Mouse (Mus musculus) frontal cortex, postnatal 10 days (tissue): Measurements from ENCODE around the gene Hint3.
"Not testable (repeated sequence)": the region's sequence is repeated elsewhere in the genome, so short reads cannot be mapped to it uniquely, and the experiment has no call there.

Experiments used
- DNase-seq, 2 experiments: peaks; one replicate each; pipeline ENCODE4 v3.0.0; 2022; ENCODE audit warnings: low spot score in 2 of 2, mixed read lengths in 1 of 2

The Hint3 gene

DNA sequence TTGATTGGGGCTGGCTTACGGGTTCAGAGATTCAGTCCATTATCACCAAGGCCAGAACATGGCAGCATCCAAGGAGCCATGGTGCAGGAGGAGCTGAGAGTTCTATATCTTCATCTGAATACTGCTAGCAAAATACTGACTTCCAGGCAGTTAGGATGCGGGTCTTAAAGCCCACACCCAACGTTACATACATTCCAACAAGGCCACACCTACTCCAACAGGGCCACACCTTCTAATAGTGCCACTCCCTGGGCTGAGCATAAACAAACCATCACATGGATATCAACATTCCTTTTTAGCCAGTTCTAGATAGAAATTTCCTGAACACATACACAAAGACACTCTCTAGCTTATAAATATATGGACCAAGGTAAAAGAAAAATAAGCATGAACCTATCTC, at the start of gene Hint3:
Hint3 (minus strand) TSS at position 120 of the 400 bp plus-strand sequence.
- no peak for DNase-seq

DNA sequence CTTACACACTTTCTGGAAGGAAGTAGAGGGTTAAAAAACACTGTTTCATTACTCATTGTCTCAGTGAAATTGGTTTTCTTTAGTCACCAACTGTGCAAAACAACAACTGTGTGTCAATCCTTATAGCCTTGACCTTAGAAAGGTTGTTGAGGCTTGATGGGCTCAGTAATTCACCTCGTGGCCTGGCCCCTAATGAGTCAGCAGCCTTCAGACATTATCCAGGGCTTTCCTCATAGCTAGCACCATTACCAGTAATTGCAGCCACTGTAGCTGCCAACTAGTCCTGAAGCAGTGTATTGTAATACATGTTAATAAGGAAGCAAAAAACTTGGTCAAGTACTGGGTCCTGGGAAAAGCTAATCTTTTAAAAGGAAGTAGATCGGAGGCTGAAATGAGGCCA, 48.6 kb upstream of the Hint3 start:
- DNase-seq, result no peak

DNA sequence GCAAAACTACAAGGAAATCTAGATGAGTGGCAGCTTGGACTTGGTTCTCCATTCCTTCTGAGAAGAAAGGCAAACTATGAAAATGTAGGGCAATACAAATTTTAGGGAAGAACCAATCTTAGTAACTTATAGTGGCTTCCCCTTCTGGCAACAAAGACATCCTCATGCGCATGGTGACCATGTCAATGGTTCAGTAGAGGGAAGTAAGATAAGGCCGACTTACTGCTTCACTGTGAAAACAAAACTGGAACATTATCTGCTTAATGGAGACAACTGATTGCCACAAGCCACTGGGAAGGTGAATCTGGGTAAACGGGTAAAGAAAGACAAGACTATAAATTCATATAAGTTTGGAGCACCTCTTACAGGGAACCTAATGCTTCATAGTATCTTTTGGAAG, 45.4 kb upstream of the Hint3 start:
- no peak for DNase-seq

DNA sequence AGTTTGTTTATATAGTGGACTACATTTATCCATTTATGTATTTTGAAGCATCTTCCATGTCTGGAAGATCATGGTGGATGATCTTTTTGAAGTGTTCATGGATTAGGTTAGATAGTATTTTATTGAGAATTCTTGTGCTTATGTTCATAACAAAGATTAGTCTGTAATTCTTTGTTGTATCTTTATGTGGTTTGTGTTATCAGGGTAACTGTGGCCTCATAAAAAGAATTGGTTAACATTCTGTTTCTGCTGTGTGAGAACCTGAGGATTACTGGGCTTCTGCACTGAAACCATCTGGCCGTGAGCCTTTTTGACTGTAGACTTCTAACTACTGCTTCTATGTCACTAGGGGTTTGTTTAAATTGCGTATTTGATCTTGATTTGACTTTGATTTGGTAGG, 37.1 kb upstream of the Hint3 start:
- DNase-seq, result no peak

DNA sequence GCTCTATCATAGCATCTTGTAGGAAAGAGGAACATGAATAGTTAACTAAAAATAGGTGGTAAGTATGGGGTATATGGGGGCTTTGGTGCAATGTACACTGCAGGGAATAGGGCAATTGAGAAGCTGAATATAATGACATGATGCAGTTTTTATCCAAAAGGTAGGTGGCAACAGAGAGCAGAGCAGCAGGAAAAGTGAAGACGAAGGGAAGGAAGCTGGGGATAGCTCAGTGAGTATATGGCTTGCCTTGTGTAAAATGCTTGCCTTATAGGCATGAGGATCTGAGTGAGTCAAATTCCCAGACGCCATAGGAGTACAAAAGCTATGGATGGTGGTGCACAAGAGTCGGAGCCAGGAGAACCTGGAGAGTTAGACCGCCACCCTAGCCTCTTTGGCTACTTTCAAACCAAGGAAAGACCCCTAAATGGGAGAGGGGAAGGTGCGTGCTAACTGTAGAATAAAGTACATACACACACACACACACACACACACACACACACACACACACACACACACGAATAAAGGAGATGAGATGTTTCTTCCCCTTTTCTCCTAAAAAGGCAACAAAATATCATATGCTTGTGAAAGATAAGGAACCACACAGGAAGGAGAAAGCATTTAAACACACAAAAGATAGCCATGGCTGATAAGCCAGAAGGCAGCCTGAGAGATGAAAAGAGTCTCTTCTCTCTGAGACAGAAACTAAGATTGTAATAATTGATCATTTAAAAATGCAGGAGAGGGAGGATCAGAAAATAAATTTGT, 31.3 kb upstream of the Hint3 start:
- no peak for DNase-seq

DNA sequence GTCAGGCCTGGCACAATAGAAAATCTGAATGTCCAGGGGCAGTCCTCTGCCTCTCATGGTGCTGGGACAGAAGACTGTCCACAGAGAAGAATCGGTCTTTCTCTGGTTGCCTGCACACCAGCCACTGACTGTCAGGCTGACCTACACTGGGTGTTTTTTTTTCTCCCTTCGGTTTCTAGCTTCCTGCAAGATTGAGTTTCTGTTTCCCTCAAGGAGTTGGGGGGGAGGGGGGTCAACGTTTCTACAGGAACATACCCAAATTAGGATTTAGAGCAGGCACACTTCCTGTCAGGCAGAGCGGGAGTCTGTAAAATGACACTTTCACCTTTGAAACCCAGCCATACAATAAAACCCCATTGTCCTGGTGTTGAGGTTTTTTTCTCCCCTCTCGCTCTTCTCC, 26.2 kb upstream of the Hint3 start:
- DNase-seq, result no peak

DNA sequence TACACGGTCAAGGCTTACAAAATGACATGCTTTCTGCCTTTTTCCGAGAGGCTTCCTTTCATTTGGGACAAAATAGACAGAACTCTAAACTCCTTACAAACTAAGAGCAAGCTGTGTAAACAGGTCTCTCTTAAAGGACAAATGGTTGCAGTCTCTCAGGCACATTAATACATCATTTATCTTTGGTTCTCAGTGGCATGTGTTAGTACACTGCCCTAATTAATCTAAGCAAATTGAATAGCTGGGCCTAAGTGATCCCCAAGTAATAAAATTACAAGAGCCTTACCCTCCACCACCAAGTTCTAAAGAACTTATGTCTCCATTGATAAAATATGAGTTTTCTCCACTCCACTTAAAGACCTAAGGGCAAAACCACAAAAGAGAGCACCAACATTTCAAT, 18.2 kb upstream of the Hint3 start:
- no peak for DNase-seq

DNA sequence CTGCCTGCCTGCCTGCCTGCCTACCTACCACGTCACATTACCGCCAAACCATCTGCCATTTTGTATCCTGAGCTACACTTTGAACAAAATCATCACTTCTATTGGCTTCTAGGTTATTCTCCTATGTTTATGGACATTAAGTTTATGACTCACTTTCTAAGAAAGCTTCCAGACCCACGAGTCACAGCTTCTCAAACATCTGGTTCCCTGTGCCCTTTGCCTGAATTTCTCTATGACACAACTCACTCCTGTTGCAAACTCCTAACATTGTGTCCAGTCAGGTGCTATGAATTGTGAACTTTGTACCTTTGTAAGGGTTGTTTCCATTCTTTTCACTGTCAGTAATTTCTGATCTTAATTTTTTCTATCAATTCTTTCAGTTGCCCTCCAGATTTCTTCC, 8.8 kb upstream of the Hint3 start:
- no peak for DNase-seq

DNA sequence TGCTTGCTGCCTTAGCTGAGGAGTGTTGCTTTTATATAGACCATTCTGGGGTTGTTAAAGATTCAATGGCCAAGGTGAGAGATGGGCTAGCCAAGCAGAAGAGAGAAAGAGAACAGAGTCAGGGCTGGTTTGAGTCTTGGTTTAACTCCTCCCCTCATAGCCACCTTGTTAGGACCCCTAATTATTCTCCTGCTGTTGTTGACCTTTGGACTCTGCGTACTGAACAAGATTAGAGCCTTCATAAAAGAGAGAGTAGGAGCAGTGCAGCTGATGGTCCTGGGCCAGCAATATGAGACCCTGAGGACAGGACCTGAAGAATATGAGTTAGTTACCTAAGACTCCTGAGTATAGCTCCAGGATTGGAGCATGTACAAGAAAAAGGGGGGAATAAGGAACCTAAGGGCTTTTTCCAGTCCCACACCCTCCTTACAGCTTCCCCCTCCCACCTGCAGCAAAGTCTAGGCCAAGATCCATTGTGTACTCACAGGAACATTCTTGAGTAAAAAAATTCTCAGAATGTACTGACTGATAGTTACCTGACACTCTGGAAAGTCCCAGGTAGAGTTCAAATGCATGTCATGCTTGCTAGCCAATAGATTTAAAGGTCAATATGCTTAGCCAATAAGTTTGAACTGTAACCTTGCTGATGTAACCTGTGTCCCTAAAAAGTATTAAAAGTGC, 7.2 kb upstream of the Hint3 start:
- DNase-seq, result not testable (repeated sequence)

DNA sequence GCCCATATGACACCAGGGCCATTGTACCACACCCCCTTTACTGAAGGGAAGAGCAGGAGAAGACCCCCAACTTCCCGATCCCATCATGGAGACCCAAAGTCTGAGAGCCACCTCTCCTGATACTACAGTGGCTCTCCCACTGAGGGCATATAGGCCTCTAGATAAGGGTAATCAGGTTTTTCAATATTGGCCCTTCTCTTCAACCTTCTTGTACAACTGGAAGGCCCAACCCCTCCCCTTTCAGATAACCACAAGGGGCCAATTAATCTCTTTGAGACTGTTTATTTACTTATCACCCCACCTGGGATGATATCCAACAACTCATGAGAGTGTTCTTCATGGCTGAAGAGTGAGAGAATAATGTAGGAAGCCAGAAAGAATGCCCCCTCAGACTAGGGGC, 3.3 kb upstream of the Hint3 start:
- DNase-seq, result no peak

DNA sequence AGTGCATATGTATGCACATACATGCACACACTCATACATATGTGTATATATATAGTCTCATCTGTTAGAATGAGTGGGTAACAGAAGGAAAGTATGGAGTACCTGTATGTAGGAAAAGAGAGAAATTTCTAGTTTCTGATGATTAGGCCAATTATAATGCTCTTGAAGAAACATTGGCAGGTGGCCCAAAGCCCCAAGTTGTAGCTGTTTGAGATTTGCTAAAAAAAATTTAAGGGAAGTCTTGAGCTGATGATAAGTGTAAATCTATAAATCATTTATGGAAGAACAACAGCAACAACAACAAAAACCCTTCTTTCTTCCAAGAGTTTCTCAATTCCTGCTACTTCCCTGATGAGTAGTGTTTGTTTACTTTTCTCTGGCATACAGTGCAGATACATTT, 545 bp upstream of the Hint3 start:
- no peak for DNase-seq

DNA sequence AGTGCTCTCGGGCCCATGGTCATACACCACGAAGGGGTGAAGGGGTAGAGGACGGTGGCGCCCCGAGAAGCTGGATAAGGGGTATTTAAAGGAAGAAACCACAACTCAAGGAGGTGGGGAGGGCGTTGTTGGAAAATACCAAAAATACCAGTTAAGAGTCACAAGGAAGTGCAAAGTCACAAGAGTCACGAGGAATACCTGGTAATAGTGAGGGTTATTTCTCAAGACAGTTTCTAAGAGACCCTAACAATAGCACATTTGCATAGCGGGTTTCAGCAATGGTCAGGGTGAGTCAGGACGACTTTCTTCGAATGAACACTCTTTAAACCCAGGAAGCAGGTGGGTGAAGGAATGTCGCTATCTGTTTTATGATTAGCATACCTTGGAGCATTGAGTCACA, 988 bp downstream of the Hint3 start:
- DNase-seq, result not testable (repeated sequence)

DNA sequence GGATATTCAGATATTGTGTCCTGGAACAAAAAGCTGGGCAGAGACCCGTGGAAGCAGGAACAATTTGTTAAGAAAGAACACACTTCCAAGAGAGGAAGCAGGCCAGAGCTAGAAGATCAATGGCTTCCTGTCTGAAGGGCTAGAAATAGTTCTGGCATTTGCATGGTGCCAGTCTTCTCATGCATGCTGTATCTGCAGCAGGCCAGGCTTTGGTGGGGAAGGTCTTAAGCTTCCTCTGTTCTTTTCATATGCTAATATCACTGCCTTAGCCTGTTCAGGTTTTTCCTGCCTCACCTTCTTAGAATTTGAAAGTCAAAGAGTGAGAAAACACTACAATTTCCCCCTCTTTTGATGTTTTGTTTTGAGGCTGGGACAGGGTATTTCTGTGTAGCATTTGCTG, 1.9 kb downstream of the Hint3 start:
- DNase-seq, result no peak

DNA sequence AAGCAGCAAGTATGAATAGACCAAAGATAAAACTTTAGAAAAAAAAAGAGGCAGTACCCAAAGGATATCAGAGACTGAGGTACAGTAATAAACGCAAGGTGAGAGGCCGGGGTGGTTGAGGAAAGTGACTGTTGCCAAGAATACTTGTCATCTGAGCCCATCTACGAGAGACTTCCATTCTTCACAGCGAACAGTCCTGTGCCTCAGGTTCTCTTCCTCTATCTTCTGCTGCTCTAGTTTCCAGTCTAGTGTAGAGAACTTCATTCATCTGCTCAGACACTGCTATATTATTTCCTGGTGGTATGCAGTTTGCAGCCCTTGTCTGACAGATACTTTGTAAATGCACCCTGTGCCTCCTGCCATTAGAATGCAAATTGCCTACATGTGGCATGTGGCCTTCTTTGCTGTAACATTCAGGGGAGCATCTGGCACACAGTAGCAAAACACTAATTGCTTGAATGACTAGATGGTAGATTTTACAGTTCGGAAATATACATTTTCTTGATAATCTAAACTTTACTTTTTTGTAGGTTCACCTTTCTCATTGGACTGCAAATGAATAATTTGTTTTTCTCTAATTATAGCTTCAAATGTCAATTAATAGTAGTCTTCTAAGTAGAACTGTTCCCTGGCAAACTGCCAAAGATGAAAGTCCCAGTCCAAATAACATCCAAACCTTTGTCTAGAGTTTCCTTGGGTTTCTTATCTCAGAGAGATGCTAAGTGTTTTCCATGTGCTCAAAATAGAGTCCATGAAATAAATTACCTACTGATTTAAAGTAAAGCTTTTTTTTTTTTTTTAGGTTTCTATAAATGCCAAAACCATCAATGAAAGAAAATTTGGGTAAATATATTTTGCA, 5.0 kb downstream of the Hint3 start:
- DNase-seq, result no peak

DNA sequence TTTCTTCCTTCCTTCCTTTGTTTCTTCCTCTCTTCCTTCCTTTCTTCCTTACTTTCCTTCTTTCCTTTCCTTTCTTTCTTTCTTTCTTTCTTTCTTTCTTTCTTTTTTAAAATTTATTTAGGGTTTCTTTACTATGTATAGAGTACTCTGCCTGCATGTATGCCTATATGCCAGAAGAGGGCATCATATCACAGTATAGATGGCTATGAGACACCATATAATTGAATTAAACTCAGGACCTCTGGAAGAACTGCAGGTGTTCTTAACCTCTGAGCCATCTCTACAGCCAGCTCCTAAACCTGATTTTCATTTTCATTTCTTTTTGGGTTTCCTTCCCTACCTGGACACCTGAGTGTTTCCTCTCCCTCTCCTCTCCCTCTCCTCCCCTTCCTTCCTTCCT, 6.5 kb downstream of the Hint3 start:
- DNase-seq, result no peak

DNA sequence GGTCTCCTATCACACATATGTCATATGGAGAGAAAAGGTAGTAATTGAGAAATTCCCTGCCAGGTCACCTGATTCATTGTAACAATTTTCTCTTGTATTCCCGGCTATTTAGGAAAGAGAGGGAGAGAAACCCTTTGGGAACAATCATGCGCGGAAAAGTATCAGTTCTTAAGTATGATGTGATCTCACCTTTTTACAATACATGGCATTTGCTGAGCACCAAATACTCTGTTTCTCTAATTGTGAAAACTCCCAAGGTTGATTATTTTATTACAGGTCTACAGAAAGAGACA, 10.6 kb downstream of the Hint3 start:
- DNase-seq, result no peak

DNA sequence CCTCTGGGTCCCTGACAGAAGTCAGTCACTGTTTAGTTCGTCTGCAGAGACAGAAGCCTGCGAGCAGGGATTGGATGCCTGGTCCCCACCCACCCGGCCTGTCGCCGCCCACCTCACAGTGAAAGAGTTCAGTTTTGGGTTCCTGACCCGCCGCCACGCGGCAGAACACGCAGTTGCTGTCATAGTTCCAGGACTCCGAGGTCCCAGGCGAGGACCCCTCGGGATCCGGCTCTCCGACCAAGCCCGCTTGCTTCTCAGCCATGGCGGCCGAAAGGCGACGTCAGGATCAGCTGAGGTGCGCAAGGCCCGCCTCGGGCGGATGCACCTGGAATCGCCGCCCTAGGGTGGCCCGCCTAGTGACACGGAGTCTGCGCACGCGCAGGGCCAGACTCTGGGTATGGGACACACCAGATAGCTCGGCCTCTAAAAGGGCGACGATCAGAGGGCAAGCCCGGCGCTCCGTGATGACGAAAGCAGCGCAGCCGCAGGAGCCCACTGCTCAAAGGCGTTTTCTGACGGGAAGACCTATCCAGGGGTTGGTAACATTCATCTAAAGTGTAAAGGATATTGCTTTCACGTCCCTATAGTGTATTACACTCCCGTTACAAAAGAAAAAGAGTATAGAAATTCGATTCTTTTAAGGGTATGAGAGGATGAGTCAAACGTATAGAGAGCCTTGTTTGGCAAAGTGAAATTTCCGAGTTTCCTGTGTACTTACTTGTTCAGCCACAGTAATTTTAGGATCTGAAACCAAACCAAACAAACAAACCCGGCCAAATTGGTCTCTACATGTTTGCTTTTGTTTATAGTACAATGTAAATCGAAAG, 11.1 kb downstream of the Hint3 start:
- DNase-seq, result peak; percentile 99

DNA sequence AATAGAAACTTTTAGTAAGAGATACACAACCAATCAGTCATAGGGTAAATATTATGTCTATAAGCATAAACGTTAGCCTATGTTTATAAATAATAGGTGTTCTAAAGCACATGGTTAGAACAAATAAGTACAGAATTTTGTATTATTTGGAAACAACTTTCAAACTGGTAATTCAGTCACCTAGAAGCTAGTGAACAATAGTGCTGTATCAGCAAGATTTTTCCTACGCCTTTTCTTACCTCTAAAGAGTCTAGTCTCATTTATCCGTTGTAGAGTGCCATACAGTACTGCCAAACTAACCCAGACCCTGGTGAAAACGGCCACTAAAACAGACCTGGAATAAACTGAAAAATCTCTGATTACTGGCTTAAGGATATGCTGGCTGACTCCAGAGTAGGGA, 16.4 kb downstream of the Hint3 start:
- no peak for DNase-seq

DNA sequence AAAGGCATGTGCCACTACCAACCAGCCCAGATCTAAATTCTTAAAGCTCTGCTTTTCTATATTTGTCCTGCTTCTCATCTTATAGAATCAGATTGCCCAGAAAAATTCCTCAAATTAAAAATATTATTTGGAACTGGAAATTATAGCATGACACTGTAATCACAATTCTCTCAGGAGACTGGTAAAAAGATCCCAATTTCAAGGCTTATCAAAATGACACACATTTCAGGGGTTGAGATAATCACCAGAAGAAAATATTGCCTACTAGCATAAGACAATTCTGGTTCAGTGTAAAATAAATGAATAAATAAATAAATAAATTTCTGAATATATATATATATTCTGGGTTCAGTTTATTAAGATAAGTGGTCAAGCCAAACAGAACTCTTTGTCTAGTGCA, 19.8 kb downstream of the Hint3 start:
- no peak for DNase-seq

DNA sequence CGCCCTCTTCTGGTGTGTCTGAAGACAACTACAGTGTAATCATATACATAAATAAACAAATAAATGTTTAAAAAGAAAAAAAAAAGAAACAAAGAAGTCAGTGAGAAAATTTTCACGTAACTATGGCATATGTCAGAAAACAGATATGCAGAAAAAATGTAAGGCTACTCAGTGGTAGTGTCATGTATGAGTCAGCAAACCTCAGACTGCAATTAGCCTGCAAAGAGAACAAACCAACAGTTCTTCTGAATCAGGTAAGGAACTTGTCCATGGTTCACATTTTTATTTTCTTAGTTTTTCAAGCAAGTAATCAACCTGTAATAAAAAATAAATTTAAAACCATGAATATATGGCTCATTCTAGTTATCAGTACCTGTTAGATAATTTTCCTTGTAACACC, 21.3 kb downstream of the Hint3 start:
- no peak for DNase-seq

DNA sequence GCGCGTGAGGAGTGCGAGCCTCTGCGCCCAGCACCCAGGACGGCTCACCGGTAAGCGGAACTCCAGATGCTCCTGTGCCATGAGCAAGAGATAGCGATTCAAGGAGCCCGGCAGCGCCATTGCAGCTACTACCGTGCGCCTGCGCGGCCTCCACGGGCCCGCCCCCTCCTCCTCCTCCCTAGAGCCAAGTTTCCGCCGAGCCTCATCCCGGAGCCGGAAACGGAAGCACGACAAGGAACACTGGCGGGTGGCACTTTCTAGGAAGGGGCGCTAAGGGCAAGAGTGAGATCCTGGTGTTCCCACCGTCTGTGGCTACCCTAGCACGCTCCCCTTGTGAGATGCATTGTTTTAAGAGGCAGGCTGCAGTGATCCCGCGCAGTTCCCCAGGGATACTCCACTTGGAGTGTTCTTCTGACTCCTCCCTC, 28.9 kb downstream of the Hint3 start, which contains the start of gene Trmt11:
Trmt11 (minus strand) TSS at position 208 of the 425 bp plus-strand sequence.
- peak; percentile 84 to 88 for DNase-seq

DNA sequence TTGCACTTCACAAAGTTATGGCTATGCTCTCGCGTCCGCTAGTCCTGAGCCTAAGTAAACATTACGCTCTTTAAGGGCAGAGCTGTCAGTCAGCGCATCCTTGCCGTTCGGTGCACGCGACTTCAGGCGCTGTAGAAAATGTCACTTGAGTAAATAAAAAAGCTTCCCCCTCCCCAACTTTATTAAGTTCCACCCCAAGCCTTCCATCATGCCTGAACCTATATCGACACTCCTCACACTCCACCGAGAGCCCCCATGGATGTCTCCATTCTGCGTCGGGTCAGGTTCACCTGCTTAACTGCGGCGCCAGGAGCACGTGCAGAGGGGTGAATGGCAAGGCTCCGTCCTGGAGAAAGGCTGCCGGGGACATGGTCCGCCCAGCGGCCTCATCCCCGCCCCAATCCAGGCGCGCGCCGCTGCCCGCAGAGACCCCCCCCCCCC, 29.3 kb downstream of the Hint3 start:
- no peak for DNase-seq
